Mouse (Mus musculus): Measurements from ENCODE around the gene Vmn1r211.
"Not testable (repeated sequence)": the region's sequence is repeated elsewhere in the genome, so short reads cannot be mapped to it uniquely, and the experiment has no call there.

Vmn1r211 gene

GRCm38 (mm10) chr13:22857461-22857860, at the start of gene Vmn1r211:
TSS of gene Vmn1r211 (minus strand) at chr13:22857561.
- no peak for DNase-seq

- DNase-seq = no peak
These were observed 26.7 kb upstream of the Vmn1r211 start, which contains the start of gene Vmn1r212 for GRCm38 (mm10) chr13:22884105-22884504. TSS of gene Vmn1r212 (minus strand) at chr13:22884205.

GRCm38 (mm10) chr13:22879257-22879656, 21.9 kb upstream of the Vmn1r211 start:
- no peak for DNase-seq

- DNase-seq = no peak
These were observed 2.6 kb downstream of the Vmn1r211 start for GRCm38 (mm10) chr13:22854760-22855159.

GRCm38 (mm10) chr13:22846798-22847197, 10.6 kb downstream of the Vmn1r211 start:
- no peak for DNase-seq

- not testable (repeated sequence) for DNase-seq
These were observed 13.1 kb downstream of the Vmn1r211 start for GRCm38 (mm10) chr13:22844304-22844703.

- no peak for DNase-seq
These were observed 26.1 kb downstream of the Vmn1r211 start, which contains the start of gene Vmn1r210 for GRCm38 (mm10) chr13:22831248-22831647. TSS of gene Vmn1r210 (minus strand) at chr13:22831348.

GRCm38 (mm10) chr13:22829395-22829794, 28.0 kb downstream of the Vmn1r211 start:
- not testable (repeated sequence) for DNase-seq

GRCm38 (mm10) chr13:22821601-22822000, 35.8 kb downstream of the Vmn1r211 start:
- DNase-seq = not testable (repeated sequence)

- DNase-seq = not testable (repeated sequence)
These were observed 47.8 kb downstream of the Vmn1r211 start, which contains the start of gene Vmn1r209 for GRCm38 (mm10) chr13:22809582-22809981. TSS of gene Vmn1r209 (minus strand) at chr13:22809682.
